Mouse (Mus musculus): ENCODE data around the gene Kif22. TPM values are rescaled to one million over a fixed set of nuclear protein-coding genes. Genes with fewer than 3 reads are reported as not detected.
"Not testable (repeated sequence)": the region's sequence is repeated elsewhere in the genome, so short reads cannot be mapped to it uniquely, and the experiment has no call there.

Gene Kif22
- 1 to 10 TPM in 1 of 2 experiments, under 1 TPM in 1; 0.79 to 1.4 TPM for total RNA-seq (2021)
- long read RNA-seq, experiment 1, partial matches to known transcripts: 2 of 4 reads
- long read RNA-seq, experiment 1, other reads (novel, unspliced or antisense): 0 of 4 reads
- long read RNA-seq, experiment 2, partial matches to known transcripts: 3 of 4 reads
- long read RNA-seq, experiment 2, other reads (novel, unspliced or antisense): 0 of 4 reads

GRCm38 (mm10) chr7:127041851-127042672 is at the start of gene Kif22:
TSS of gene Kif22 (minus strand) at chr7:127042471.
- intact Hi-C loops (cut with DNase I): no loop called here
- peak; percentile 85 to 90 for DNase-seq

GRCm38 (mm10) chr7:127091114-127091896 is 49.0 kb upstream of the Kif22 start, which contains the start of gene AI467606:
TSS of gene AI467606 (plus strand) at chr7:127091359.
- DNase-seq: peak; percentile 23 to 34
- intact Hi-C loops (cut with DNase I): no loop called here

GRCm38 (mm10) chr7:127090154-127091113 is 48.2 kb upstream of the Kif22 start:
- intact Hi-C loops (cut with DNase I): no loop called here
- DNase-seq: no peak

GRCm38 (mm10) chr7:127088901-127089845 is 46.9 kb upstream of the Kif22 start:
- no peak for DNase-seq
- intact Hi-C loops (cut with DNase I): loop anchor here (2.0 kb wide), 1 partner anchor 676 kb away; no protein-coding TSS in a partner anchor

GRCm38 (mm10) chr7:127088083-127088482 is 45.8 kb upstream of the Kif22 start:
- intact Hi-C loops (cut with DNase I): loop anchor here (2.0 kb wide), 1 partner anchor 675 kb away; no protein-coding TSS in a partner anchor
- DNase-seq: no peak

GRCm38 (mm10) chr7:127087278-127088010 is 45.2 kb upstream of the Kif22 start, which contains the start of gene Zg16:
TSS of gene Zg16 (minus strand) at chr7:127087328.
- intact Hi-C loops (cut with DNase I): loop anchor here (2.0 kb wide), 1 partner anchor 675 kb away; no protein-coding TSS in a partner anchor
- DNase-seq: not testable (repeated sequence)

- DNase-seq; intact Hi-C loops (cut with DNase I): not testable (repeated sequence)
Observed at GRCm38 (mm10) chr7:127085751-127086150, 43.5 kb upstream of the Kif22 start.

GRCm38 (mm10) chr7:127084794-127085193 is 42.5 kb upstream of the Kif22 start:
- intact Hi-C loops (cut with DNase I): no loop called here

GRCm38 (mm10) chr7:127083689-127084088 is 41.4 kb upstream of the Kif22 start:
- DNase-seq: no peak
- intact Hi-C loops (cut with DNase I): no loop called here

More at GRCm38 (mm10) chr7:127084794-127085193, 42.5 kb upstream of the Kif22 start:
- DNase-seq: no peak

- intact Hi-C loops (cut with DNase I): no loop called here
- DNase-seq: no peak
Observed at GRCm38 (mm10) chr7:127082995-127083394, 40.7 kb upstream of the Kif22 start.

- intact Hi-C loops (cut with DNase I): no loop called here
Observed at GRCm38 (mm10) chr7:127082271-127082670, 40.0 kb upstream of the Kif22 start.

GRCm38 (mm10) chr7:127080045-127080444 is 37.8 kb upstream of the Kif22 start:
- intact Hi-C loops (cut with DNase I): no loop called here
- no peak for DNase-seq

More at GRCm38 (mm10) chr7:127082271-127082670, 40.0 kb upstream of the Kif22 start:
- no peak for DNase-seq

- intact Hi-C loops (cut with DNase I): no loop called here
- no peak for DNase-seq
Observed at GRCm38 (mm10) chr7:127077692-127078091, 35.4 kb upstream of the Kif22 start.

- DNase-seq: no peak
- intact Hi-C loops (cut with DNase I): no loop called here
Observed at GRCm38 (mm10) chr7:127076188-127076587, 33.9 kb upstream of the Kif22 start.

GRCm38 (mm10) chr7:127073221-127073620 is 30.9 kb upstream of the Kif22 start:
- intact Hi-C loops (cut with DNase I): no loop called here
- DNase-seq: no peak

GRCm38 (mm10) chr7:127070871-127071413 is 28.7 kb upstream of the Kif22 start:
- DNase-seq: no peak
- intact Hi-C loops (cut with DNase I): no loop called here

GRCm38 (mm10) chr7:127066317-127066716 is 24.0 kb upstream of the Kif22 start:
- intact Hi-C loops (cut with DNase I): no loop called here
- DNase-seq: no peak

Data from gastrocnemius, postnatal 36 days (tissue).